Mouse (Mus musculus): ENCODE data around the gene Ephb1.

- TF ChIP-seq CTCF (IDR thresholded peaks at IDR 0.05 in 2 of 3, conservative IDR thresholded peaks at IDR 0.05 in 1 of 3; ENCODE audit: control insufficient read depth in 1 of 3, insufficient read depth in 1 of 3, low read depth in 2 of 3, low read length in 3 of 3, poor library complexity in 1 of 3, severe bottlenecking in 1 of 3) (no peak), ZC3H11A (IDR thresholded peaks at IDR 0.05; ENCODE audit: low read depth, low read length) (no peak), NRF1 (IDR thresholded peaks at IDR 0.05; ENCODE audit: insufficient read depth, low read depth, low read length, poor library complexity, severe bottlenecking) (no peak), USF1 (IDR thresholded peaks at IDR 0.05; ENCODE audit: low read depth, low read length) (no peak), MAX (IDR thresholded peaks at IDR 0.05; ENCODE audit: low read length) (no peak), POLR2A (IDR thresholded peaks at IDR 0.05; ENCODE audit: control insufficient read depth in 1 of 2, insufficient read depth in 1 of 2, low read depth in 1 of 2, low read length in 2 of 2, poor library complexity in 1 of 2) (no peak), ZNF384 (IDR thresholded peaks at IDR 0.05; ENCODE audit: low read depth, low read length) (no peak)
Observed at GRCm38 (mm10) chr9:101982378-101982777, 372.1 kb downstream of the Ephb1 start.
